Mouse (Mus musculus): ENCODE data around the gene Cdk17. TPM values are rescaled to one million over a fixed set of nuclear protein-coding genes. Genes with fewer than 3 reads are reported as not detected.

Cdk17 gene
- polyA plus RNA-seq, 1 experiment from 2014 or later = 39.7 TPM

GRCm38 (mm10) chr10:93214251-93214650 is 53.6 kb downstream of the Cdk17 start:
- H3K9me3 ChIP-seq (ENCODE audit: control insufficient read depth, low read length) = no peaks in the 10 kb centered on the region
- no peak overlapping the region for H3K27ac ChIP-seq (ENCODE audit: low read depth, low read length)
- no peaks in the 10 kb centered on the region for H3K4me1 ChIP-seq (ENCODE audit: control insufficient read depth, insufficient read depth, low read length)
- H3K36me3 ChIP-seq (ENCODE audit: control insufficient read depth, insufficient read depth, low read length) = peaks cover 10% of the 10 kb centered on the region; the same call in 1 of the 2 replicates
- DNase-seq (ENCODE audit: low spot score) = no peak
- ATAC-seq (ENCODE audit: insufficient read depth, low FRiP score, low TSS enrichment) = no peak
- no peak overlapping the region for H3K4me3 ChIP-seq (ENCODE audit: low read depth, low read length)
- no peak overlapping the region for H3K4me2 ChIP-seq (ENCODE audit: low read depth)
- WGBS = 69% methylated on average over 4 of the region's 4 CpGs
- H3K9ac ChIP-seq (ENCODE audit: low read length) = no peak overlapping the region
- H3K27me3 ChIP-seq (ENCODE audit: control insufficient read depth, insufficient read depth, low read length) = no peaks in the 10 kb centered on the region

- no peaks in the 10 kb centered on the region for H3K9me3 ChIP-seq (ENCODE audit: control insufficient read depth, low read length)
- no peak overlapping the region for H3K4me2 ChIP-seq (ENCODE audit: low read depth)
- no peaks in the 10 kb centered on the region for H3K27me3 ChIP-seq (ENCODE audit: control insufficient read depth, insufficient read depth, low read length)
- H3K36me3 ChIP-seq (ENCODE audit: control insufficient read depth, insufficient read depth, low read length) = peaks cover 10% of the 10 kb centered on the region; the same call in 1 of the 2 replicates
- no peak overlapping the region for H3K9ac ChIP-seq (ENCODE audit: low read length)
- no peak for ATAC-seq (ENCODE audit: insufficient read depth, low FRiP score, low TSS enrichment)
- WGBS = 91% methylated on average over 8 of the region's 8 CpGs
- H3K4me3 ChIP-seq (ENCODE audit: low read depth, low read length) = no peak overlapping the region
- H3K4me1 ChIP-seq (ENCODE audit: control insufficient read depth, insufficient read depth, low read length) = no peaks in the 10 kb centered on the region
- DNase-seq (ENCODE audit: low spot score) = no peak
- no peak overlapping the region for H3K27ac ChIP-seq (ENCODE audit: low read depth, low read length)
Measured at GRCm38 (mm10) chr10:93215051-93215763, 54.5 kb downstream of the Cdk17 start.

- Histone ChIP-seq H3K9me3 (ENCODE audit: control insufficient read depth, low read length) (no peaks in the 10 kb centered on the region), H3K9ac (ENCODE audit: low read length) (no peak overlapping the region), H3K27ac (ENCODE audit: low read depth, low read length) (no peak overlapping the region), H3K4me3 (ENCODE audit: low read depth, low read length) (no peak overlapping the region), H3K4me1 (ENCODE audit: control insufficient read depth, insufficient read depth, low read length) (no peaks in the 10 kb centered on the region), H3K36me3 (ENCODE audit: control insufficient read depth, insufficient read depth, low read length) (no peaks in the 10 kb centered on the region), H3K4me2 (ENCODE audit: low read depth) (no peak overlapping the region), H3K27me3 (ENCODE audit: control insufficient read depth, insufficient read depth, low read length) (no peaks in the 10 kb centered on the region)
- ATAC-seq (ENCODE audit: insufficient read depth, low FRiP score, low TSS enrichment) (no peak), DNase-seq (ENCODE audit: low spot score) (no peak)
- 90% methylated on average over 6 of the region's 6 CpGs for WGBS
Measured at GRCm38 (mm10) chr10:93225751-93226150, 65.1 kb downstream of the Cdk17 start.

GRCm38 (mm10) chr10:93227921-93228320 is 67.2 kb downstream of the Cdk17 start:
- Histone ChIP-seq H3K4me3 (ENCODE audit: low read depth, low read length) (no peak overlapping the region), H3K27me3 (ENCODE audit: control insufficient read depth, insufficient read depth, low read length) (no peaks in the 10 kb centered on the region), H3K4me1 (ENCODE audit: control insufficient read depth, insufficient read depth, low read length) (no peaks in the 10 kb centered on the region), H3K4me2 (ENCODE audit: low read depth) (no peak overlapping the region), H3K27ac (ENCODE audit: low read depth, low read length) (no peak overlapping the region), H3K9ac (ENCODE audit: low read length) (no peak overlapping the region), H3K36me3 (ENCODE audit: control insufficient read depth, insufficient read depth, low read length) (no peaks in the 10 kb centered on the region), H3K9me3 (ENCODE audit: control insufficient read depth, low read length) (no peaks in the 10 kb centered on the region)
- WGBS = 67% methylated on average over 8 of the region's 8 CpGs
- DNase-seq (ENCODE audit: low spot score) (no peak), ATAC-seq (ENCODE audit: insufficient read depth, low FRiP score, low TSS enrichment) (no peak)

GRCm38 (mm10) chr10:93228401-93229007 is 67.8 kb downstream of the Cdk17 start:
- DNase-seq (ENCODE audit: low spot score) (no peak), ATAC-seq (ENCODE audit: insufficient read depth, low FRiP score, low TSS enrichment) (no peak)
- Histone ChIP-seq H3K9me3 (ENCODE audit: control insufficient read depth, low read length) (no peaks in the 10 kb centered on the region), H3K9ac (ENCODE audit: low read length) (no peak overlapping the region), H3K27me3 (ENCODE audit: control insufficient read depth, insufficient read depth, low read length) (no peaks in the 10 kb centered on the region), H3K4me3 (ENCODE audit: low read depth, low read length) (no peak overlapping the region), H3K27ac (ENCODE audit: low read depth, low read length) (no peak overlapping the region), H3K36me3 (ENCODE audit: control insufficient read depth, insufficient read depth, low read length) (no peaks in the 10 kb centered on the region), H3K4me1 (ENCODE audit: control insufficient read depth, insufficient read depth, low read length) (no peaks in the 10 kb centered on the region), H3K4me2 (ENCODE audit: low read depth) (no peak overlapping the region)
- 86% methylated on average over 11 of the region's 11 CpGs for WGBS

- no peak for DNase-seq (ENCODE audit: low spot score)
- no peak for ATAC-seq (ENCODE audit: insufficient read depth, low FRiP score, low TSS enrichment)
- WGBS = 86% methylated on average over 4 of the region's 4 CpGs
- H3K27me3 ChIP-seq (ENCODE audit: control insufficient read depth, insufficient read depth, low read length) = no peaks in the 10 kb centered on the region
- no peaks in the 10 kb centered on the region for H3K36me3 ChIP-seq (ENCODE audit: control insufficient read depth, insufficient read depth, low read length)
- no peak overlapping the region for H3K4me3 ChIP-seq (ENCODE audit: low read depth, low read length)
- H3K9me3 ChIP-seq (ENCODE audit: control insufficient read depth, low read length) = no peaks in the 10 kb centered on the region
- no peaks in the 10 kb centered on the region for H3K4me1 ChIP-seq (ENCODE audit: control insufficient read depth, insufficient read depth, low read length)
- no peak overlapping the region for H3K27ac ChIP-seq (ENCODE audit: low read depth, low read length)
- no peak overlapping the region for H3K9ac ChIP-seq (ENCODE audit: low read length)
- H3K4me2 ChIP-seq (ENCODE audit: low read depth) = no peak overlapping the region
Measured at GRCm38 (mm10) chr10:93231490-93231889, 70.8 kb downstream of the Cdk17 start.

GRCm38 (mm10) chr10:93231893-93232292 is 71.2 kb downstream of the Cdk17 start:
- WGBS = 98% methylated on average over 5 of the region's 5 CpGs
- Histone ChIP-seq H3K4me1 (ENCODE audit: control insufficient read depth, insufficient read depth, low read length) (no peaks in the 10 kb centered on the region), H3K9ac (ENCODE audit: low read length) (no peak overlapping the region), H3K27ac (ENCODE audit: low read depth, low read length) (no peak overlapping the region), H3K36me3 (ENCODE audit: control insufficient read depth, insufficient read depth, low read length) (no peaks in the 10 kb centered on the region), H3K9me3 (ENCODE audit: control insufficient read depth, low read length) (no peaks in the 10 kb centered on the region), H3K4me3 (ENCODE audit: low read depth, low read length) (no peak overlapping the region), H3K4me2 (ENCODE audit: low read depth) (no peak overlapping the region), H3K27me3 (ENCODE audit: control insufficient read depth, insufficient read depth, low read length) (no peaks in the 10 kb centered on the region)
- no peak for ATAC-seq (ENCODE audit: insufficient read depth, low FRiP score, low TSS enrichment)
- no peak for DNase-seq (ENCODE audit: low spot score)

GRCm38 (mm10) chr10:93233665-93234194 is 73.1 kb downstream of the Cdk17 start:
- Histone ChIP-seq H3K27ac (ENCODE audit: low read depth, low read length) (no peak overlapping the region), H3K4me1 (ENCODE audit: control insufficient read depth, insufficient read depth, low read length) (no peaks in the 10 kb centered on the region), H3K4me2 (ENCODE audit: low read depth) (no peak overlapping the region), H3K4me3 (ENCODE audit: low read depth, low read length) (no peak overlapping the region), H3K9ac (ENCODE audit: low read length) (no peak overlapping the region), H3K36me3 (ENCODE audit: control insufficient read depth, insufficient read depth, low read length) (no peaks in the 10 kb centered on the region; the same call in 1 of the 2 replicates), H3K9me3 (ENCODE audit: control insufficient read depth, low read length) (no peaks in the 10 kb centered on the region), H3K27me3 (ENCODE audit: control insufficient read depth, insufficient read depth, low read length) (no peaks in the 10 kb centered on the region)
- WGBS = 91% methylated on average over 6 of the region's 6 CpGs
- DNase-seq (ENCODE audit: low spot score) (no peak), ATAC-seq (ENCODE audit: insufficient read depth, low FRiP score, low TSS enrichment) (no peak)

GRCm38 (mm10) chr10:93234692-93235091 is 74.0 kb downstream of the Cdk17 start:
- Histone ChIP-seq H3K4me1 (ENCODE audit: control insufficient read depth, insufficient read depth, low read length) (no peaks in the 10 kb centered on the region), H3K27me3 (ENCODE audit: control insufficient read depth, insufficient read depth, low read length) (no peaks in the 10 kb centered on the region), H3K4me3 (ENCODE audit: low read depth, low read length) (no peak overlapping the region), H3K9me3 (ENCODE audit: control insufficient read depth, low read length) (no peaks in the 10 kb centered on the region), H3K4me2 (ENCODE audit: low read depth) (no peak overlapping the region), H3K27ac (ENCODE audit: low read depth, low read length) (no peak overlapping the region), H3K36me3 (ENCODE audit: control insufficient read depth, insufficient read depth, low read length) (no peaks in the 10 kb centered on the region; the same call in 1 of the 2 replicates), H3K9ac (ENCODE audit: low read length) (no peak overlapping the region)
- DNase-seq (ENCODE audit: low spot score) (no peak), ATAC-seq (ENCODE audit: insufficient read depth, low FRiP score, low TSS enrichment) (no peak)
- WGBS = 95% methylated on average over 9 of the region's 9 CpGs
